Mouse (Mus musculus) bone marrow, adult 2 months (tissue): ENCODE measurements around the gene Atg14.

Source experiments
- CTCF ChIP-seq: fragments of 200-500 bp; IDR thresholded peaks from 2 replicates; pipeline ENCODE4 v1.5.1; 2011; ENCODE audit warnings: low read length, control low read depth; ENCODE audit not compliant: control insufficient read depth, insufficient read depth
- POLR2A ChIP-seq: fragments of 200-500 bp; IDR thresholded peaks from 2 replicates; pipeline ENCODE4 v1.6.1; 2011; ENCODE audit warnings: low read depth, mild to moderate bottlenecking, control low read depth, low read length, borderline replicate concordance; ENCODE audit not compliant: control insufficient read depth

- TF ChIP-seq CTCF (no peak), POLR2A (no peak)
These were observed 17.1 kb downstream of the Atg14 start for GRCm38 (mm10) chr14:47553380-47553779.
